Mouse (Mus musculus) adipose tissue, adult 10 weeks (tissue): ENCODE data around the gene Nudt4. TPM values are rescaled to one million over a fixed set of nuclear protein-coding genes. Genes with fewer than 3 reads are reported as not detected.

Source experiments
- polyA plus RNA-seq: library from polyadenylated mRNA; stranded (reverse); fragments of 350-450 nt; fragmentation: Illumina TruSeq; extraction: RNeasy Lipid Tissue Mini Kit (QIAGEN cat#74804); gene quantifications from one replicate; pipeline ENCODE4 v1.2.3, GENCODE M21; 2014; ENCODE audit warnings: low read depth, low replicate concordance

Nudt4 gene
- 121 TPM for polyA plus RNA-seq

GRCm38 (mm10) chr10:95563851-95564845, at the start of gene Nudt4:
TSS of gene Nudt4 (minus strand) at chr10:95564146.

GRCm38 (mm10) chr10:95514656-95515292, 49.2 kb downstream of the Nudt4 start, which contains the start of gene Ube2n:
TSS of gene Ube2n (plus strand) at chr10:95515145.

GRCm38 (mm10) chr10:95501463-95502081, 62.4 kb downstream of the Nudt4 start, which contains the start of gene Mrpl42:
TSS of gene Mrpl42 (minus strand) at chr10:95501940.

Other genes starting within 250 kb of the Nudt4 start
- gene Cradd, start 240.0 kb downstream of the Nudt4 start, polyA plus RNA-seq = 14.0 TPM
- 14.5 TPM for gene Socs2, start 147.0 kb downstream of the Nudt4 start, polyA plus RNA-seq
- 111 TPM for gene Mrpl42, start 62.2 kb downstream of the Nudt4 start, polyA plus RNA-seq
- gene Ube2n, start 49.0 kb downstream of the Nudt4 start, polyA plus RNA-seq = 118 TPM
- not detected for gene Anapc15-ps, start 109.3 kb upstream of the Nudt4 start, polyA plus RNA-seq